Mouse (Mus musculus): ENCODE data around the gene Zfp704.

GRCm38 (mm10) chr3:9519491-9519890 lies 90.4 kb downstream of the Zfp704 start:
- TF ChIP-seq CTCF (conservative IDR thresholded peaks at IDR 0.05; ENCODE audit: low read length): no peak
- TF ChIP-seq NANOG (IDR thresholded peaks at IDR 0.05; ENCODE audit: borderline replicate concordance, low read length): no peak
